Mouse (Mus musculus) lung, postnatal 36 days (tissue): Measurements from ENCODE around the gene Krt84.
"Not testable (repeated sequence)": the region's sequence is repeated elsewhere in the genome, so short reads cannot be mapped to it uniquely, and the experiment has no call there.

ENCODE experiments used
- DNase-seq: peaks from one replicate; pipeline ENCODE4 v3.0.0; 2022; ENCODE audit warnings: mixed read lengths

The Krt84 gene

GRCm38 (mm10) chr15:101532720-101533119, at the start of gene Krt84:
Gene Krt84 (minus strand): TSS chr15:101532820.
- DNase-seq = no peak

GRCm38 (mm10) chr15:101581701-101582100, 49.1 kb upstream of the Krt84 start:
- DNase-seq = no peak

- DNase-seq = no peak
These were observed 42.9 kb upstream of the Krt84 start for GRCm38 (mm10) chr15:101575506-101575905.

DNA sequence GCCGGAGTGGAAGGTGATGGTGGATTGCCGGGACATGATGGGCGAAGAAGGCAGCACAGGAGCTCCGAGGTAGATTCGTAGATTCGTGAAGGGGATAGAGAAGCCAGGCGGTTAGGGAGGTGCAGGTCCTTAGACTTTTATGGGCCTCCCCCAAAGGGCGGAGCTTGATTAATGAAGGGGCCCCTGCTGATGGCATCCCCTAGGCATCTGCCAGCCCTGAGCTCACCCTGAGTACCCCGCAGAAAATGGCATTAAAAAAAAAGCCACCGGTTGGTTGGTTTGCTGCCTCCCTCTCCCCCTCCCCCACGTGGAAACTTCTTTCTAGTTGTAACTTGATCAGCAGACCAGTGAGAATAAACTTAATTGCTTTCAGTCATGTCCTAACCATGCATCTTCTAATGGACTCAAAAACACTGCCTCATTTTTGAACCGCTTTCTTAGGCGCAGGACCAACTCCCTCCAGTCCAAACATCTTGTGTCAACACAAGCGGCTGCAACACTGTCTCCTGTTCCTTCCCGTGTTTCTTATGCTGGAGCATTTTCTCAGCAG, 41.3 kb upstream of the Krt84 start, which contains the start of gene Krt75:
Krt75 (minus strand) TSS at position 109 of the 550 bp plus-strand sequence.
- DNase-seq = no peak

DNA sequence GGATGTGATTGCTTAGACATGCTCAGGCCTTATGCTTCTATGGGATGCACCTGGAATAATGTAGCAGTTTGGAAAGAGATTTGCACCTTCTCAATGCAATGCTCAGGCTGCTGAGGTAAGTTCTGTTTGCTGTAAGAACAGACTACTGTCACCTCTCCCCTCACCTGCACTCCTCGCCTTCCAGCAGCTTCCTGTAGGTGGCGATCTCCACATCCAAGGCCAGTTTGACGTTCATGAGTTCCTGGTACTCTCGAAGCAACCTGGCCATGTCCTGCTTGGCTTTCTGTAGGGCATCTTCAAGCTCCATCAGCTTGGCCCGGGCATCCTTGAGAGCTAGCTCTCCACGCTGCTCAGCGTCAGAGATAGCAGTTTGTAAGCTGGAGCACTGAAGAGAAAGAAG, 35.2 kb upstream of the Krt84 start:
- peak; percentile 24 for DNase-seq

GRCm38 (mm10) chr15:101562850-101563249, 30.2 kb upstream of the Krt84 start, which contains the start of gene Krt90:
Gene Krt90 (minus strand): TSS chr15:101562950.
- no peak for DNase-seq

DNA sequence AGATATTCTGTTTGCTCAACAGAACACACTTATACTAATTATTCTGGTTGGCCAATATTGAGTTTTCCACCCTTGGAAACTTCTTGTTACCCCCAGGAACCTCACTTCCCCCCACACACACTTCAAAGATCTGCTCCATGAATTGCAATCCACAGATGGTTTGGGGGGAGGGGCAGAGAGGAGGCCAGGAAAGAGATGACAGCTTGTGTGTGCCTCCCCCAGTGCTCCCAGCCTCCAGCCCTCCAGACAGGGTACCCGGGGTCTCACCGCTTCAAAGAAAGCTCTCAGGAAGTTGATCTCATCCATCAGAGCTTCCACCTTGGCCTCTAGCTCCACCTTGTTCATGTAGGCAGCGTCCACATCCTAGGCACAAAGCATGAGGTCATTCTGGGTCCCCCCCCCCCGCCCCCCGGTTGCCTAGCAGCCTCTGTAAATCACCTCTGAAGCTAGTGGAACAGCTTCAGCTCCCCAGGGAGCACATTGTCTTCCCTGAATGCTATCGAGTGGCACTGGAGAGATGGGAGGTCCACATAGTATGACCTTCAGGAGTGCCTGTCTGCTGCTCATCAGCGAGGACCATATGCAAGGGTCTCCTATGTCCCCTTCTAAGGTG, 25.5 kb upstream of the Krt84 start:
- DNase-seq = no peak

GRCm38 (mm10) chr15:101553169-101553568, 20.5 kb upstream of the Krt84 start:
- peak; percentile 38 for DNase-seq

- no peak for DNase-seq
These were observed 19.6 kb upstream of the Krt84 start for GRCm38 (mm10) chr15:101552188-101552587.

DNA sequence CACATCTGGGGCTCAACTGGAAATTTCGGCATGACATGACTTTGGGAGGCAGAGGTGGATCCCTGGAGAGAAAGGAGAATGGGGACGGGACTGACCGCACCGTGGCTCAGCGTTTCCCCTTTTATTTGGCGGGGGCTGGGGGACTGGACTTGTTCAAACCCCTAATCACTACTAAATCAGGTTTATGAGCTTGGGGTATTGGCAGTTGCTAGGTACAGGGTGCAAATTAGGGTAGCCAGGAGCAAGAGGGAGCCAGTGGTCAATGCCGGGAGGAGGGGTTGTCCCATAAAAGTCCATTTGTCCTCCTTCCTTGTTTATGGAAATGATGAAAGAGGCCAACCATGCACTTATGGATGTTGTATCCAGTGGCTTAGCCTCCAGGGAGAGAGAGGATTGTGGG, 17.9 kb upstream of the Krt84 start, which contains the start of gene Krt82:
Krt82 (minus strand) TSS at position 101 of the 400 bp plus-strand sequence.
- no peak for DNase-seq

- no peak for DNase-seq
These were observed 11.9 kb upstream of the Krt84 start for GRCm38 (mm10) chr15:101544478-101544877.

GRCm38 (mm10) chr15:101542543-101542942, 9.9 kb upstream of the Krt84 start:
- no peak for DNase-seq

DNA sequence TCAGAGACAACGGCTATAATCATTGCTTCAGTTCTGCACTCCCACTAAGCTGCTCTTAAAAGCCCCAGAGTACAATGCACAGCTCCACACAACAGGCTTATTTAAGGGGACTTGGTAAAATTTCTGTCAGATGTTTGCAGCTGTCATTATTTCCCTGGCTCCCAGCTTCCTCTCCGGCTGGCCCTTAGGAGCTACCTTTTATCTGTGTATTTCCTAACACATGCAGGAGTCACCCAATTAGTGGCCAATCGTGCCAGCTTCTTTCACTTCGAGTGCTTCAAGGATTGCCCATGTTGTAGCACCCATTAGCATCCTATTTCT, 5.9 kb upstream of the Krt84 start:
- DNase-seq = peak; percentile 4

- no peak for DNase-seq
These were observed 5.4 kb upstream of the Krt84 start for GRCm38 (mm10) chr15:101537864-101538579.

DNA sequence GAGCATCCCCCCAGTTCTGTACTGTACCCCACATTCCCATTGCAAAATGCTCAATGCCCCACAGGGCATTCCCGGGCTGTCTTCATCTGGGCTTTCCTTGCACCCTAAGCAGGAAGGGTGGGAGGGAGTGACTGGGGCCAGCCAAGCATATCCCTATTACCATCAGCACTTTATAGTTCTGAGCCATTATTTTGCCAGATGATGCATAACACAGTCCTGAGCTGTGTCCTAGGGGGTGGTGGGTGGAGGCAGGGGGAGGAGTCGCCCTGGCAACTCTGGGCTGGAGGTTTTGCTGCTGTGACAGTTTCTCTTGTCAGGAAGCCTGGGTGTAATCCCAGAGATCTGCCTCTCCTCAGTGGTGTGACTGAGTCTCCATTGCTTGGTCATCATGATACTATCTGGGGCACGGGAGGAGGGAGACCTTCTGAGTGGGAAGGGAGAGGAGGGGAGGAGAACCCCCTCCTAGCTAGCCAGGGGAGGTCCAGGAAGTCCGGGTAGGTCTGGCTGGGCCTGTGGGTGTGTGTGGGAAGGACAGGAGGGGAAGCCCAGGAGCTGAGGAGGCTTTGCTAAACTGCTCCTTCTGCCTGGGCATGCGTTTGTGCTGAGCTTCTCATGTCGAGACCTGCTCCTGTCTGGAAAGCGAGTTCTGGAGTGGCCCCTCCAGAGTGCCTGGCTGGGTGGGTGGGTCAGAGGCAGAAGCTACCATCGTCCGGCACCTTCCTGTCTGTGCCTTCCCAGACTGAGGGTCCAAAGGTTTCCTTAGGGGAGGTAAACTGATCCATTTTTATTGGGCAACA, 3.6 kb upstream of the Krt84 start:
- DNase-seq = no peak

DNA sequence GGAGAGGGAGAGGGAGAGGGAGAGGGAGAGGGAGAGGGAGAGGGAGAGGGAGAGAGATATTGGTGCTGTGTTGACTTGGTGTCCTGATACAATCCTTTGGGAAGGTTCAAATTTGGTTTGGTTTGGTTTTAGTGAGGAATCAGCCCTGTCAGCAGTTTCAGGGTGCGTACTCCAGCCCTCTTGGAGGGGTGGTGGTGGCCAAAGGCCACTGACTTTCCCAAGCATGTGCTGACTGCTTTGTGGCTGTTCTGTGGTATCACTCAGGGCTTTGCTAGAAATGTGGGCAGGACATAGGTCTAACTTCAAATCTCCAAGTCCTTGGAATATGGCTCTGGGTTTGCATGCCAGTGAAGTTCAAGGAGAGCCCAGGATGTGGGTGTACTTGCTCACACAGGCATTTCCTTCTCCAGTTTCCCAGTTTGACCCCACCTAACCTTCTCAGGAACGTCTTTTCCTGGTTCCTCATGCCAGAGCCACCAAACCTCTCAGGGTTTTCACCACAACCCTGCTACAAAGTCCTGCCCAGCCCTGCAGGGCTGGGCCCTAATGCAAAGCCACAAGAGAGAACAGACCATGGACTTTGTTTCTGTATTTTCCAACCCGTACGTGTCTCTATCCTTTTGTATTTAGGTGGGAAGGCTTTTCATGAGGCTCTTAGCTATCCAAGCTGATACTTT, 9.9 kb downstream of the Krt84 start:
- DNase-seq = peak; percentile 10

DNA sequence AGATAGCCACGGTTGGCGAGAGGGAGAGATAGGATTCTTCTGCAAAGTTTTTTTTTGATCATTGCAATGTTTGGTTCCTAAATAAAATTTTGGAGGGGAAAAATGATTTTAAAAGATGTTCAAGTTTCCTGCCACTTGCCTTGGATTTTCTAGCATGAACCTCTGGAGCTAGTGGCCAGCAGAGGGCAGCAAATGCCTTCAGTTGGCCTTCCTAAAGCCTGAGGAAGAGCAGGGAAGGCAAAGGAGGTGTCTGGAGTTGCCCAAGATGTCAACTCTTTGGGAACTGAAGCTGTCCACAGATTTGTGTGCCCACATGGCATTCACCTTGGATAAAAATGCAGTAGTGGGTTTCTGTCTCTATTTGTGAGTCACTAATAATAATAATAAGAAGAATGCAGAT, 12.8 kb downstream of the Krt84 start:
- peak; percentile 86 for DNase-seq

DNA sequence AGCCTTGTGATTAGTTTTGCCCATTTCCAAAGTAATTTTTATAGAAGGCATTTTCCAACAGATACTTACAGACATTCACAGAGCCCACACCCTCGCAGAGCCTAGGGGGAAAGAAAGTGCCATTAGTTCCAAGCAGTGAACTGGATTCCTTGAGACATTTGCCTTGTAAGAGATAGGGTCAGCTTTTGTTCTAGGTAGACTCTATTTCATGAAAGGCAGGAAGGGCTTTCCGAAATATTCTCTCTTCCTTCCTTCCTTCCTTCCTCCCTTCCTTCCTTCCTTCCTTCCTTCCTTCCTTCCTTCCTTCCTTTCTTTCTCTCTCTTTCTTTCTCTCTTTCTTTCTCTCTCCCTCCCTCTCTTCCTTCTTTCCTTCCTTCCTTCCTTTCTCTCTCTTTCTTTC, 15.5 kb downstream of the Krt84 start, which contains the start of gene Gm49425:
Gm49425 (minus strand) TSS at position 101 of the 400 bp plus-strand sequence.
- DNase-seq = not testable (repeated sequence)

DNA sequence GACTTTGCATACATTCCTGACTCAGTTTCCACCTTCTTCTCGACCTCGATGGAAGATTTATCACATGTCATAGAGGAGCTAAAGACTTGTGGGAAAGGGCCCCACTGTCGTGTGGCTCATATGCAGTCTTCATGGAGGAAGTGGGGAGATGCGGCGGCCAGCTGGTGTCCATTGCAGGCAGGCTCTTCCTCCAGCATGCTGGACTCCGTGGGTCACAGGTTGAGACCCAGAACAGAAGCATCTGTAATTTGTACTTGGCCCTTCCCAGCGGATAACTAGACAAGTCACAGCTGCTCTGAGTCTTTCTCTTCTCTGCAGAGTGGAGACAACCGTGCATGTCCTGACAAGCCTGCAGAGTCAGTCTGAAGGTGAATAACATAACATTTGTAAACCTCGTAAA, 24.4 kb downstream of the Krt84 start:
- DNase-seq = peak; percentile 14

DNA sequence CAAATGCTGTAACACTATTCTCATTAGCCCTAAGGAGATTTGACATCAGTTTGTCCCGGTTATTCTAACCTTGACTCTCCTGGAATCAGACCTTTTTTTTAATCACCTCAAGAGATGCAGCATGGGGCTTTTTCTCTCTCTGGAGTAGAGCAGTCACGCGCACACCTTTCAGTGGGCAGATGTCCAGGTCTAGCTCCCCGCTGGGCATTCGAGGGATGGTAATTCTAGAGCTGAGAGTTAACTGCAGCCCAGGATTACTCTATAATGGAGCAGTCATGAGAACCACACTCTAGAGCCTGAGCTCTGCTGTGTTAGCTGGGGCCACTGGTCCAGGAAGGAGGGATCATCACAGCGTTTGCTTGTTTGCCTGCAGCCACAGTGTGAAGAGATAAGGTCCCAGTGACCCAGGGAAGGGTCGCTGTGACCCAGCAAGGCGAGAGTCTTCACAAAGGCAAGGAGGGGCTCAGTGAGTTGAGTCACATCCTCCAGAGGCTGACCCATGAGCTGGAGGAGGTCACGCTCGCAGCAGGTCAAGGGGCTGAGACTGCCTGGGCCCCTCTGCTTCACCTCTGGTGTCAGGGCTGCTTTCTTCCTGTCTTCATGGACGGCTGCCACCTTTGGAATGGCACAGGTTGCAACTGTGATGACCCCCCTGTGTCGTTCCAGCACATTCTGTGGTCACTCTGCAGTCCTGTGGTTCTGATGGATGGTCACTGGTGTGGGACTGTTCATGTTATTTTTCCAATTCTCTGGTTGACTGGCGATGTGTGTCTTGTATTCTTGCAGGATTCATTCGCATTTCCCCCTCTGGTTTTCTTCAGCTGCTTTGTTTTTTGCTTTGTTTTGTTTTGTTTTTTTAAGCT, 25.5 kb downstream of the Krt84 start:
- no peak for DNase-seq

- DNase-seq = peak; percentile 60
These were observed 35.4 kb downstream of the Krt84 start for GRCm38 (mm10) chr15:101497181-101497580.

DNA sequence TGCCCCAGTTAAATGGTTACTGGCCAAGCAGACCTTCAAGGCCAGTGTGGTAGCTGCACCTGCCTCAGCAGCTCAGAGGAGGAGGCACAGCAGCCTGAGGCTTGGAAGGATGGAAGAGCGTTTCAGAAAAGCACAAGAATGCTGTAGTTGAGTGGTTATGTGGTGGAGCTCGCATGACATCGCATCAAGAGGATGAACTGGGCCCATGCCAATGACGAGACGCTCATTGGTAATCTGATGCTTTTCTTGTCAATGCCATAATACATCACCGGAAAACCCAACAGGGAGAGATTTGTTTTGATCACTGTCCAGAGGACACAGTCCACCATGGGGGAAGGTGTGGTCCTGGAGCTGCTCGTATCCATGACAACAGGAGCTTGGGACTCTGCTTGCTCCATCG, 37.4 kb downstream of the Krt84 start:
- no peak for DNase-seq
